Mouse (Mus musculus) MEL (cell line): ENCODE results near the gene LTO1. TPM values are rescaled to one million over a fixed set of nuclear protein-coding genes. Genes with fewer than 3 reads are reported as not detected.

Experiments
- DNase-seq: peaks from one replicate; pipeline ENCODE4 v3.0.0; 2011; ENCODE audit warnings: low read depth, low spot score
- H3K27ac ChIP-seq: 2 replicates; pipeline ENCODE4 v1.5.1; 2012; ENCODE audit warnings: low read depth, mild to moderate bottlenecking, control low read depth, low read length, moderate library complexity; ENCODE audit not compliant: control insufficient read depth
- H3K27me3 ChIP-seq, 2 experiments: fragments of 150-350 bp in 1 of 2; sonication (generic) in 1 of 2; 2 replicates each; pipeline ENCODE4 v1.6.1; 2012; ENCODE audit warnings: low read length in 2 of 2, mild to moderate bottlenecking in 2 of 2, improper control_type of control experiment in 1 of 2, moderate library complexity in 1 of 2; ENCODE audit not compliant: insufficient read depth in 2 of 2, control insufficient read depth in 1 of 2
- H3K36me3 ChIP-seq, 2 experiments: 2 replicates each; pipeline ENCODE4 v1.6.1; 2012 to 2014; ENCODE audit warnings: low read length in 2 of 2, improper control_type of control experiment in 1 of 2, inconsistent platforms in 1 of 2, mild to moderate bottlenecking in 1 of 2; ENCODE audit not compliant: insufficient read depth in 2 of 2, control insufficient read depth in 1 of 2
- H3K4me1 ChIP-seq, 2 experiments: fragments of 150-350 bp in 1 of 2; sonication (generic) in 1 of 2; 2 replicates each; pipeline ENCODE4 v1.6.1; 2012; ENCODE audit warnings: low read length in 2 of 2, improper control_type of control experiment in 1 of 2, mild to moderate bottlenecking in 1 of 2; ENCODE audit not compliant: insufficient read depth in 2 of 2, control insufficient read depth in 1 of 2
- H3K4me3 ChIP-seq, 2 experiments: fragments of 150-350 bp in 1 of 2; sonication (generic) in 1 of 2; 2 replicates each; pipeline ENCODE4 v1.5.1; 2012; ENCODE audit warnings: low read depth in 2 of 2, low read length in 2 of 2, mild to moderate bottlenecking in 2 of 2, moderate library complexity in 2 of 2, control low read depth in 1 of 2, improper control_type of control experiment in 1 of 2; ENCODE audit not compliant: control insufficient read depth in 1 of 2, insufficient read depth in 1 of 2
- H3K79me2 ChIP-seq: 2 replicates; pipeline ENCODE4 v1.6.1; 2012; ENCODE audit warnings: mild to moderate bottlenecking, low read length, moderate library complexity; ENCODE audit not compliant: control insufficient read depth, poor library complexity, insufficient read depth
- H3K9ac ChIP-seq: 2 replicates; pipeline ENCODE4 v1.6.1; 2012; ENCODE audit warnings: low read depth, mild to moderate bottlenecking, control low read depth, low read length, moderate library complexity; ENCODE audit not compliant: control insufficient read depth, poor library complexity, severe bottlenecking
- H3K9me3 ChIP-seq: fragments of 150-350 bp; sonication (generic); replicated peaks from 2 replicates; pipeline ENCODE4 v1.6.1; 2012; ENCODE audit warnings: mild to moderate bottlenecking, low read length, improper control_type of control experiment, moderate library complexity; ENCODE audit not compliant: insufficient read depth
- CHD1 ChIP-seq: IDR thresholded peaks from 2 replicates; pipeline ENCODE4 v1.6.1; 2012; ENCODE audit warnings: low read depth, mild to moderate bottlenecking, inconsistent platforms, low read length, improper control_type of control experiment
- CHD2 ChIP-seq: IDR thresholded peaks from 2 replicates; pipeline ENCODE4 v1.6.1; 2011; ENCODE audit warnings: low read length, improper control_type of control experiment
- E2F4 ChIP-seq: IDR thresholded peaks from 2 replicates; pipeline ENCODE4 v1.6.1; 2011; ENCODE audit warnings: low read depth, low read length, improper control_type of control experiment, borderline replicate concordance
- ELF1 ChIP-seq: IDR thresholded peaks from 2 replicates; pipeline ENCODE4 v1.6.1; 2014; ENCODE audit warnings: low read depth, mild to moderate bottlenecking, inconsistent platforms, low read length, improper control_type of control experiment, moderate library complexity
- ETS1 ChIP-seq: IDR thresholded peaks from 2 replicates; pipeline ENCODE4 v1.6.1; 2012; ENCODE audit warnings: low read depth, mild to moderate bottlenecking, inconsistent platforms, low read length, improper control_type of control experiment, moderate library complexity
- GABPA ChIP-seq: IDR thresholded peaks from 2 replicates; pipeline ENCODE4 v1.6.1; 2012; ENCODE audit warnings: low read depth, mild to moderate bottlenecking, inconsistent platforms, low read length, improper control_type of control experiment, moderate library complexity
- GATA1 ChIP-seq: IDR thresholded peaks from 2 replicates; pipeline ENCODE4 v1.6.1; 2011; ENCODE audit warnings: low read depth, low read length, improper control_type of control experiment
- JUND ChIP-seq: IDR thresholded peaks from 2 replicates; pipeline ENCODE4 v1.6.1; 2011; ENCODE audit warnings: low read depth, mild to moderate bottlenecking, improper control_type of control experiment, low read length
- KAT2A ChIP-seq: conservative IDR thresholded peaks from 2 replicates; pipeline ENCODE4 v1.6.1; 2012; ENCODE audit warnings: low read depth, low read length, improper control_type of control experiment, inconsistent platforms
- MEF2A ChIP-seq: IDR thresholded peaks from 2 replicates; pipeline ENCODE4 v1.6.1; 2014; ENCODE audit warnings: low read depth, mild to moderate bottlenecking, inconsistent platforms, low read length, improper control_type of control experiment; ENCODE audit not compliant: poor library complexity, insufficient replicate concordance, severe bottlenecking; ENCODE audit errors: extremely low read depth
- MXI1 ChIP-seq: IDR thresholded peaks from 2 replicates; pipeline ENCODE4 v1.6.1; 2011; ENCODE audit warnings: mild to moderate bottlenecking, low read depth, low read length, improper control_type of control experiment
- NRF1 ChIP-seq: IDR thresholded peaks from 2 replicates; pipeline ENCODE4 v1.6.1; 2014; ENCODE audit warnings: low read depth, mild to moderate bottlenecking, inconsistent platforms, low read length, improper control_type of control experiment, moderate library complexity; ENCODE audit not compliant: poor library complexity, insufficient read depth, severe bottlenecking
- POLR2AphosphoS2 ChIP-seq: IDR thresholded peaks from 2 replicates; pipeline ENCODE4 v1.6.1; 2011; ENCODE audit warnings: low read length, improper control_type of control experiment
- RAD21 ChIP-seq: IDR thresholded peaks from 2 replicates; pipeline ENCODE4 v1.6.1; 2011; ENCODE audit warnings: mild to moderate bottlenecking, low read depth, low read length, improper control_type of control experiment
- SIN3A ChIP-seq: IDR thresholded peaks from 2 replicates; pipeline ENCODE4 v1.6.1; 2012; ENCODE audit warnings: low read length, improper control_type of control experiment, inconsistent platforms
- TAL1 ChIP-seq: IDR thresholded peaks from 2 replicates; pipeline ENCODE4 v1.6.1; 2012; ENCODE audit warnings: mild to moderate bottlenecking, inconsistent platforms, low read length, moderate library complexity, mixed read lengths
- TBP ChIP-seq: IDR thresholded peaks from 2 replicates; pipeline ENCODE4 v1.8.0; 2011; ENCODE audit warnings: low read depth, low read length, improper control_type of control experiment
- TCF12 ChIP-seq: IDR thresholded peaks from 2 replicates; pipeline ENCODE4 v1.6.1; 2014; ENCODE audit warnings: low read depth, mild to moderate bottlenecking, inconsistent platforms, low read length, improper control_type of control experiment, moderate library complexity
- USF1 ChIP-seq: IDR thresholded peaks from 2 replicates; pipeline ENCODE4 v1.6.1; 2014; ENCODE audit warnings: low read depth, mild to moderate bottlenecking, inconsistent platforms, low read length, improper control_type of control experiment, moderate library complexity
- USF2 ChIP-seq, 2 experiments: IDR thresholded peaks; 2 replicates each; pipeline ENCODE4 v1.6.1; 2011 to 2012; ENCODE audit warnings: improper control_type of control experiment in 2 of 2, low read length in 2 of 2, borderline replicate concordance in 1 of 2, inconsistent platforms in 1 of 2, low read depth in 1 of 2, mild to moderate bottlenecking in 1 of 2; ENCODE audit not compliant: insufficient read depth in 1 of 2
- ZC3H11A ChIP-seq: IDR thresholded peaks from 2 replicates; pipeline ENCODE4 v1.6.1; 2012; ENCODE audit warnings: low read depth, mild to moderate bottlenecking, inconsistent platforms, low read length, improper control_type of control experiment
- ZKSCAN1 ChIP-seq: IDR thresholded peaks from 2 replicates; pipeline ENCODE4 v1.6.1; 2012; ENCODE audit warnings: low read depth, mild to moderate bottlenecking, inconsistent platforms, low read length, improper control_type of control experiment, moderate library complexity
- ZMIZ1 ChIP-seq: IDR thresholded peaks from 2 replicates; pipeline ENCODE4 v1.6.1; 2012; ENCODE audit warnings: low read depth, mild to moderate bottlenecking, inconsistent platforms, low read length, improper control_type of control experiment, moderate library complexity
- polyA plus RNA-seq, 2 experiments: library from polyadenylated mRNA; stranded (reverse) in 1 of 2; unstranded in 1 of 2; fragments of >175 nt in 1 of 2; fragments of >200 nt in 1 of 2; gene quantifications; 2 replicates each; pipeline versions ENCODE4 v1.2.1 to v1.2.4; 2012; ENCODE audit warnings: low replicate concordance in 2 of 2, low read depth in 1 of 2; ENCODE audit not compliant: insufficient read length in 2 of 2, insufficient read depth in 1 of 2, missing spikeins in 1 of 2
- total RNA-seq: library from RNA; depleted of rRNA; stranded (reverse); fragments of 300-350 nt; gene quantifications from 2 replicates; pipeline ENCODE4 v1.2.3, GENCODE M21; 2012

Gene LTO1
- total and polyA plus RNA-seq, 3 experiments: 18.1 to 18.4 TPM; not detected in 1

DNA sequence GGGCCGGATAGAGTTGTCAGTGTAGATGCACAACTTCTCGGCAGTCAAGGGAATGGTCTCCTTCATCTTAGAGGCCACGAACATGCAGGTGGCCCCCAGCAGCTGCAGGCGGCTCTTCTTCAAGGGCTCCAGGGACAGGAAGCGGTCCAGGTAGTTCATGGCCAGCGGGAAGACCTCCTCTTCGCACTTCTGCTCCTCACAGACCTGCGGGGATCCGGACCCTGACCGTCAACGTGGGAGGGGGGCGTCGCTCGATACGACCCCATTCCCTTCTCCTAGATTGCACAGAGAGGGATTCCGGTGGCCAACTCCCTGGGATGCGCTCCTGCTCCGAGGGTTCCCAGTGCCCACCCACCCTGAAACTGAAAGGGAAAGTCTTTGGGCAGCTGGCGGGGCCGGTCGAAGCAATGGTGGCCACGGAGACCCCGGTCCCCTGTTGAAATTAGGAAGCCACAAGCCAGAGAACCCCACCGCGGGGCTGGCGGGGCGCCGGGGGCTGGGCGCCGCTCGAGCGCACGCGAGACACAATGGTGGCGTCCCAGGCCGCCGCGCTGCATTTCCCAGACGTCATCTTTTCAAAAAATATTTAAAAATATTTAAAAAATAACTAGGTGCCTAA is 23.1 kb downstream of the LTO1 start:
- no peaks in the 10 kb centered on the region for H3K36me3 ChIP-seq
- no peak overlapping the region for H3K4me3 ChIP-seq
- no peaks in the 10 kb centered on the region for H3K9me3 ChIP-seq
- no peaks in the 10 kb centered on the region for H3K4me1 ChIP-seq
- H3K9ac ChIP-seq: no peak overlapping the region
- H3K27me3 ChIP-seq: no peaks in the 10 kb centered on the region
- DNase-seq: no peak
- no peaks in the 10 kb centered on the region for H3K79me2 ChIP-seq
- no peak overlapping the region for H3K27ac ChIP-seq
- TF ChIP-seq ETS1 (no peak), SIN3A (no peak), TAL1 (no peak), E2F4 (no peak), TBP (no peak), POLR2AphosphoS2 (no peak), ZMIZ1 (no peak), MEF2A (no peak), GABPA (no peak), ZKSCAN1 (no peak), KAT2A (no peak), JUND (no peak), RAD21 (no peak), CHD1 (no peak), GATA1 (no peak), CHD2 (no peak), MXI1 (no peak), ELF1 (no peak)
- TF ChIP-seq, all 39 proteins: peak for 0

- no peak for DNase-seq
- H3K9me3 ChIP-seq: no peaks in the 10 kb centered on the region
- H3K9ac ChIP-seq: no peak overlapping the region
- H3K4me3 ChIP-seq: no peak overlapping the region
- no peaks in the 10 kb centered on the region for H3K27me3 ChIP-seq
- H3K79me2 ChIP-seq: no peaks in the 10 kb centered on the region
- TF ChIP-seq NRF1 (no peak), MEF2A (no peak), GATA1 (no peak), TCF12 (no peak), CHD2 (no peak), USF2 (IDR thresholded peaks at IDR 0.05; ENCODE audit: borderline replicate concordance in 1 of 2, insufficient read depth in 1 of 2, low read depth in 1 of 2, low read length in 2 of 2) (no peak), USF1 (no peak), ZC3H11A (no peak), ELF1 (no peak), SIN3A (no peak)
- H3K27ac ChIP-seq: no peak overlapping the region
- H3K36me3 ChIP-seq: no peaks in the 10 kb centered on the region
- no peaks in the 10 kb centered on the region for H3K4me1 ChIP-seq
Measured at GRCm38 (mm10) chr7:144938661-144939343, 23.9 kb downstream of the LTO1 start.
